Mouse (Mus musculus) heart, postnatal 10 days (tissue): ENCODE measurements around the gene Inmt. TPM values are rescaled to one million over a fixed set of nuclear protein-coding genes. Genes with fewer than 3 reads are reported as not detected.
"Not testable (repeated sequence)": the region's sequence is repeated elsewhere in the genome, so short reads cannot be mapped to it uniquely, and the experiment has no call there.

Source experiments
- DNase-seq, 2 experiments: peaks; one replicate each; pipeline ENCODE4 v3.0.0; 2021
- intact Hi-C: fragments of 180-260 bp; cut with DNase I; formaldehyde crosslinking; loops from one replicate; pipeline ENCODE4 v1.15.1; 2025
- total RNA-seq, 2 experiments: library from RNA; stranded (reverse); gene quantifications; 2 replicates each; pipeline ENCODE4 v1.2.3; 2021

The Inmt gene
- not detected for total RNA-seq

- intact Hi-C loops, result no loop called here
- DNase-seq, result no peak
Measured at GRCm38 (mm10) chr6:55174741-55175181, at the start of gene Inmt. TSS of gene Inmt (minus strand) at chr6:55175043.

- intact Hi-C loops, result no loop called here
- DNase-seq, result no peak
Measured at GRCm38 (mm10) chr6:55223986-55224385, 49.1 kb upstream of the Inmt start.

- DNase-seq, result no peak
- intact Hi-C loops, result no loop called here
Measured at GRCm38 (mm10) chr6:55218232-55218631, 43.4 kb upstream of the Inmt start.

GRCm38 (mm10) chr6:55214541-55214940 is 39.7 kb upstream of the Inmt start:
- peak; percentile 24 to 25 for DNase-seq
- intact Hi-C loops, result no loop called here

- peak; percentile 26 to 44 for DNase-seq
- intact Hi-C loops, result no loop called here
Measured at GRCm38 (mm10) chr6:55210423-55211365, 35.9 kb upstream of the Inmt start.

GRCm38 (mm10) chr6:55207786-55208185 is 32.9 kb upstream of the Inmt start:
- DNase-seq, result no peak
- intact Hi-C loops, result no loop called here

- DNase-seq, result no peak
- intact Hi-C loops, result no loop called here
Measured at GRCm38 (mm10) chr6:55203931-55204330, 29.1 kb upstream of the Inmt start.

GRCm38 (mm10) chr6:55202913-55203910 is 28.4 kb upstream of the Inmt start, which contains the start of gene Mindy4:
TSS of gene Mindy4 (plus strand) at chr6:55203383.
- peak; percentile 93 to 94 for DNase-seq
- intact Hi-C loops, result no loop called here

- DNase-seq, result peak; percentile 55 to 63
- intact Hi-C loops, result no loop called here
Measured at GRCm38 (mm10) chr6:55199047-55199446, 24.2 kb upstream of the Inmt start.

GRCm38 (mm10) chr6:55193171-55193570 is 18.3 kb upstream of the Inmt start:
- intact Hi-C loops, result no loop called here
- no peak for DNase-seq

GRCm38 (mm10) chr6:55191537-55191936 is 16.7 kb upstream of the Inmt start:
- intact Hi-C loops, result no loop called here
- no peak for DNase-seq

GRCm38 (mm10) chr6:55189406-55189805 is 14.6 kb upstream of the Inmt start:
- DNase-seq, result no peak
- intact Hi-C loops, result no loop called here

GRCm38 (mm10) chr6:55187827-55188226 is 13.0 kb upstream of the Inmt start:
- intact Hi-C loops, DNase-seq: not testable (repeated sequence)

- intact Hi-C loops, result no loop called here
- DNase-seq, result no peak
Measured at GRCm38 (mm10) chr6:55182655-55183430, 8.0 kb upstream of the Inmt start.

- intact Hi-C loops, result no loop called here
- peak; percentile 20 to 26 for DNase-seq
Measured at GRCm38 (mm10) chr6:55179560-55179959, 4.7 kb upstream of the Inmt start.

- intact Hi-C loops, result no loop called here
- DNase-seq, result peak in 1 of 2 experiments; percentile 27
Measured at GRCm38 (mm10) chr6:55177060-55177732, 2.4 kb upstream of the Inmt start.

GRCm38 (mm10) chr6:55175892-55176291 is 1.0 kb upstream of the Inmt start:
- no peak for DNase-seq
- intact Hi-C loops, result no loop called here

- peak in 1 of 2 experiments; percentile 16 for DNase-seq
Measured at GRCm38 (mm10) chr6:55175456-55175855, 613 bp upstream of the Inmt start.

GRCm38 (mm10) chr6:55173941-55174349 is 898 bp downstream of the Inmt start:
- intact Hi-C loops, result no loop called here
- no peak for DNase-seq

More at GRCm38 (mm10) chr6:55175456-55175855, 613 bp upstream of the Inmt start:
- intact Hi-C loops, result no loop called here

- DNase-seq, result no peak
- intact Hi-C loops, result no loop called here
Measured at GRCm38 (mm10) chr6:55173171-55173570, 1.7 kb downstream of the Inmt start.
